Mouse (Mus musculus): Measurements from ENCODE around the gene Cela3b.

Cela3b gene

GRCm38 (mm10) chr4:137375314-137376278 is 54.7 kb downstream of the Cela3b start:
- in situ Hi-C loops (cut with MboI): no loop called here

GRCm38 (mm10) chr4:137373711-137374110 is 56.6 kb downstream of the Cela3b start:
- in situ Hi-C loops (cut with MboI): no loop called here

GRCm38 (mm10) chr4:137371596-137372523 is 58.5 kb downstream of the Cela3b start:
- in situ Hi-C loops (cut with MboI): no loop called here
